Mouse (Mus musculus): ENCODE data around the gene Appbp2. TPM values are rescaled to one million over a fixed set of nuclear protein-coding genes. Genes with fewer than 3 reads are reported as not detected.

The Appbp2 gene
- polyA plus RNA-seq, 1 experiment: 11.5 TPM

GRCm38 (mm10) chr11:85267393-85267792 is 32.5 kb upstream of the Appbp2 start:
- WGBS: 98% methylated on average over 1 of the region's 1 CpGs
- Histone ChIP-seq H3K27me3 (replicated peaks; ENCODE audit: control insufficient read depth, insufficient read depth, low read length) (no peaks in the 10 kb centered on the region), H3K4me3 (ENCODE audit: insufficient read depth, low read depth, low read length) (no peak overlapping the region), H3K27ac (ENCODE audit: insufficient read depth, low read depth, low read length) (no peak overlapping the region), H3K4me1 (ENCODE audit: control insufficient read depth, insufficient read depth, low read length) (peaks cover 5% of the 10 kb centered on the region; the same call in 1 of the 2 replicates), H3K36me3 (ENCODE audit: control insufficient read depth, insufficient read depth, low read length) (no peaks in the 10 kb centered on the region)
- DNase-seq: no peak
- no peak for TF ChIP-seq POLR2A (IDR thresholded peaks at IDR 0.05; ENCODE audit: low read depth, low read length)
- TF ChIP-seq CTCF (conservative IDR thresholded peaks at IDR 0.05; ENCODE audit: insufficient read depth, insufficient read length, low read depth, low read length): no peak

GRCm38 (mm10) chr11:85264635-85265034 is 29.7 kb upstream of the Appbp2 start:
- Histone ChIP-seq H3K27ac (ENCODE audit: insufficient read depth, low read depth, low read length) (peak overlapping the region; percentile 42; the same call in 1 of the 2 replicates), H3K27me3 (replicated peaks; ENCODE audit: control insufficient read depth, insufficient read depth, low read length) (no peaks in the 10 kb centered on the region), H3K4me1 (ENCODE audit: control insufficient read depth, insufficient read depth, low read length) (peaks cover 5% of the 10 kb centered on the region; the same call in 1 of the 2 replicates), H3K36me3 (ENCODE audit: control insufficient read depth, insufficient read depth, low read length) (no peaks in the 10 kb centered on the region), H3K4me3 (ENCODE audit: insufficient read depth, low read depth, low read length) (no peak overlapping the region)
- TF ChIP-seq CTCF (conservative IDR thresholded peaks at IDR 0.05; ENCODE audit: insufficient read depth, insufficient read length, low read depth, low read length): no peak
- TF ChIP-seq POLR2A (IDR thresholded peaks at IDR 0.05; ENCODE audit: low read depth, low read length): no peak
- WGBS: 23% methylated on average over 5 of the region's 5 CpGs
- peak; percentile 42 for DNase-seq

DNA sequence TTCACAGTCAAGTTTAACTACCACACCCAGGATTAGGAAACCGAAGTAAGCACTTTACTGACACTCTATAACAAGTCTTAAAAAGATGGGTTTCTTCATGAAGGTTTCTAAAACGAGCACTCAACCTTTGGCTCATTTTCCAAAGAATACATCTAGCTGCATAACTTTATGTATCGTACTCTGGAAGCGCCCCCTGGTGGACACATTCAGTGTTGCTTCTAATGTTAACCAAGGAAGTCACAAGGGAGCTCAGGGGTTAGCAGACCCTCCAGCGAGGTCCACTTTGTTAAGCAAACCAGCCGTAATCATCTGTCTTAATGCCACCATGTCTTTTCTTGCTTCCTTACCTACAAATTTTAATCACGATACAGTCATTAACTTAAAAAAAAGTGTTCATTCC is 26.3 kb upstream of the Appbp2 start:
- no peaks in the 10 kb centered on the region for H3K27me3 ChIP-seq (replicated peaks; ENCODE audit: control insufficient read depth, insufficient read depth, low read length)
- H3K36me3 ChIP-seq (ENCODE audit: control insufficient read depth, insufficient read depth, low read length): no peaks in the 10 kb centered on the region
- WGBS: 22% methylated on average over 7 of the region's 7 CpGs
- DNase-seq: peak; percentile 76
- H3K27ac ChIP-seq (ENCODE audit: insufficient read depth, low read depth, low read length): no peak overlapping the region
- TF ChIP-seq CTCF (conservative IDR thresholded peaks at IDR 0.05; ENCODE audit: insufficient read depth, insufficient read length, low read depth, low read length) (peak; percentile 49), POLR2A (IDR thresholded peaks at IDR 0.05; ENCODE audit: low read depth, low read length) (no peak)
- H3K4me1 ChIP-seq (ENCODE audit: control insufficient read depth, insufficient read depth, low read length): peaks cover 5% of the 10 kb centered on the region; the same call in 1 of the 2 replicates
- no peak overlapping the region for H3K4me3 ChIP-seq (ENCODE audit: insufficient read depth, low read depth, low read length)

GRCm38 (mm10) chr11:85258966-85259365 is 24.0 kb upstream of the Appbp2 start:
- peak; percentile 12 for DNase-seq
- no peaks in the 10 kb centered on the region for H3K27me3 ChIP-seq (replicated peaks; ENCODE audit: control insufficient read depth, insufficient read depth, low read length)
- H3K36me3 ChIP-seq (ENCODE audit: control insufficient read depth, insufficient read depth, low read length): no peaks in the 10 kb centered on the region
- no peak overlapping the region for H3K27ac ChIP-seq (ENCODE audit: insufficient read depth, low read depth, low read length)
- no peaks in the 10 kb centered on the region for H3K4me1 ChIP-seq (ENCODE audit: control insufficient read depth, insufficient read depth, low read length)
- TF ChIP-seq POLR2A (IDR thresholded peaks at IDR 0.05; ENCODE audit: low read depth, low read length): no peak
- TF ChIP-seq CTCF (conservative IDR thresholded peaks at IDR 0.05; ENCODE audit: insufficient read depth, insufficient read length, low read depth, low read length): no peak
- H3K4me3 ChIP-seq (ENCODE audit: insufficient read depth, low read depth, low read length): no peak overlapping the region
- 69% methylated on average over 11 of the region's 11 CpGs for WGBS

DNA sequence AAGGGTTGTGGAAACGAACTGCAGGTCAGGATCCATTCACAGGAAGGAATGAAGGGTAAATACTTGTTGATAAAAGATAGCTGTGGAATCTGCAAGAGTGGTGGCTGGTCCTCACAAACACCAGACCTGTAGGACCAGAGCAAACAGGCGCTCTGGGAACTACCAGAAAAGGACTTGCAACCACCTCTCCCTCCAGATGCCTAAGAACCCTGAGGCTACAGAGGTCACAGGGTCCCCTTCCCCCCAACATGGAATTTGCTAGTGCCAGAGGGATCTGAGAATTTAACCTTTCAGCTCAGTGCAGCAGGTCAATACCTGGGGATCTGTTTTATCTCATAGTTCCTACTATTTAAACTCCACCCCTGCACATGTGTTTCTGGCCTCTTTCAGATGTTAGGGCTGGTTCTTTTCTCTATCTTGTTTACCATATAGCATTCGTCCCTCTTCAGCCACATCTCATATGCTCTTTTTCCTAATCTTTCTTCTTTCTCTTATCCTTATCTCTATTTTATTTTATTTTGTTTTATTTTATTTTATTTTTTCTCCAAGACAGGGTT is 20.6 kb upstream of the Appbp2 start:
- 77% methylated on average over 3 of the region's 3 CpGs for WGBS
- no peak for DNase-seq
- no peak for TF ChIP-seq POLR2A (IDR thresholded peaks at IDR 0.05; ENCODE audit: low read depth, low read length)
- no peak for TF ChIP-seq CTCF (conservative IDR thresholded peaks at IDR 0.05; ENCODE audit: insufficient read depth, insufficient read length, low read depth, low read length)
- no peak overlapping the region for H3K27ac ChIP-seq (ENCODE audit: insufficient read depth, low read depth, low read length)
- no peaks in the 10 kb centered on the region for H3K4me1 ChIP-seq (ENCODE audit: control insufficient read depth, insufficient read depth, low read length)
- no peak overlapping the region for H3K4me3 ChIP-seq (ENCODE audit: insufficient read depth, low read depth, low read length)
- H3K36me3 ChIP-seq (ENCODE audit: control insufficient read depth, insufficient read depth, low read length): no peaks in the 10 kb centered on the region
- no peaks in the 10 kb centered on the region for H3K27me3 ChIP-seq (replicated peaks; ENCODE audit: control insufficient read depth, insufficient read depth, low read length)

DNA sequence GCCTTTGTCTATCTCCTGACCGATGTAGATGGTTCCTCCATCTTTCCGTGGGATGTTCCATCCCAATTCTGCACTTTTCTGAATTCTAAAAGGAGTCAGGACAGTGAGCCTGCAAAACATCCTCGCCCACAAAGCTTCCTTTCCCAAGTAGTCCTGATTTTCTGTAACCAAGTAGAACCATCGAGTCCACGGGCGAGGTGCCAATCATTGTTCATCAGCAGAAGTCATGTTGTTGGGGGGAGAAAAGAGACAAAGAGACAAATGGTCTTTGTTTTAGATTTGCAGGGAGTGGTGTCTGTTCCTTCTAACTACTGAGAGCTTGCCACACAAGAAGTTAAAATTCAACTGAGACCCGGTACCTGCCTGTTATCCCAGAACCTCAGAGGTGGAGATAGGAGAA is 18.7 kb upstream of the Appbp2 start:
- Histone ChIP-seq H3K4me1 (ENCODE audit: control insufficient read depth, insufficient read depth, low read length) (no peaks in the 10 kb centered on the region), H3K27me3 (replicated peaks; ENCODE audit: control insufficient read depth, insufficient read depth, low read length) (no peaks in the 10 kb centered on the region), H3K27ac (ENCODE audit: insufficient read depth, low read depth, low read length) (no peak overlapping the region), H3K4me3 (ENCODE audit: insufficient read depth, low read depth, low read length) (no peak overlapping the region), H3K36me3 (ENCODE audit: control insufficient read depth, insufficient read depth, low read length) (no peaks in the 10 kb centered on the region)
- DNase-seq: no peak
- WGBS: 80% methylated on average over 7 of the region's 7 CpGs
- no peak for TF ChIP-seq POLR2A (IDR thresholded peaks at IDR 0.05; ENCODE audit: low read depth, low read length)
- no peak for TF ChIP-seq CTCF (conservative IDR thresholded peaks at IDR 0.05; ENCODE audit: insufficient read depth, insufficient read length, low read depth, low read length)

DNA sequence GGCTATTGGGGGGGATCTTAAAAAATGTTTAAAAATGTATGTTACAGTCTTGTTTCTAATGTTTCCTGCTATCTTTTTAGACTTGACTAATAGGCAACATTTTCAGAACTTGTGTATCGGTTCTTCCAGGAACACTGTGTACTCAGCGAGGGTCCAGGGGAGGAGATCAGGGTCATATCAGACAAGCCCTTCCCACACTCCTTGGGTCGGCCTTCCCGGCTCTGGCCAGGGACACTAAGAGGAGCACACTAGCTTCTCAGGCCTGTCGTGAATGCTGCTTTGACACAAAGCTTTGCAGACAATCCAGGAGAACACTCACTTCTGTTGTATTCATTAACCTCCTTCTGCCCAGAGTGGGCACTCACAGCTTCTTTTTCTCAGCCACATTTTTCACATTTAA is 18.1 kb upstream of the Appbp2 start:
- 70% methylated on average over 5 of the region's 5 CpGs for WGBS
- no peak for DNase-seq
- H3K27ac ChIP-seq (ENCODE audit: insufficient read depth, low read depth, low read length): no peak overlapping the region
- H3K36me3 ChIP-seq (ENCODE audit: control insufficient read depth, insufficient read depth, low read length): no peaks in the 10 kb centered on the region
- TF ChIP-seq CTCF (conservative IDR thresholded peaks at IDR 0.05; ENCODE audit: insufficient read depth, insufficient read length, low read depth, low read length) (no peak), POLR2A (IDR thresholded peaks at IDR 0.05; ENCODE audit: low read depth, low read length) (no peak)
- no peak overlapping the region for H3K4me3 ChIP-seq (ENCODE audit: insufficient read depth, low read depth, low read length)
- no peaks in the 10 kb centered on the region for H3K27me3 ChIP-seq (replicated peaks; ENCODE audit: control insufficient read depth, insufficient read depth, low read length)
- H3K4me1 ChIP-seq (ENCODE audit: control insufficient read depth, insufficient read depth, low read length): no peaks in the 10 kb centered on the region

Data from kidney, adult 2 months (tissue).